9 mouse cellular contexts compared by ENCODE assay signal in the genomic region with DNA sequence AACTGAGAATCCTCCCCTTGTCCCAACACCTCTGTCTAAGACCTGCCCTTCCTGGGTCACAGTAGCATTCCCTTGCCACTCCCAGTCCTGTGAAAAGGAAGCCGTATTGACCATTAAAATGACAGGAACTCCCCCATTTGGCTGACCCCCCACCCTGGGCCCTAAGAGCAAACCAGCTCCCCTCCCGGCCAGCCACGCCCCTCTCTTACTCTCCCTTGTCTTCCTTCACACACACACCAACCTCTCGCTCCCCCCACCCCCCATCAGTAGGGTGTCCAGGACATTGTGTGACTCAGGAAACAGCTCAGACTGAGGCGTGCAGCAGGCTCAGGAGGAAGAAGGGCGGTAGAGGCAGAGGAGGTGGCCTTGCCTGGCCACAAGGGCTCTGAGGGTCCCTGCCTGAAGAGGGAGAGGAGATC. TPM values are rescaled to one million over a fixed set of nuclear protein-coding genes. Genes with fewer than 3 reads are reported as not detected.
DNase-seq lines count a peak whose midpoint lies in the region; ATAC-seq and TF ChIP-seq lines count a peak whose summit lies in the region.
"Had no signal": no experiment of that assay in that cellular context is flagged by ENCODE, and none has a peak within 500 bp of the region (broad histone marks: within the 10 kb centered on the region; RNA-seq: fewer than 3 reads in every experiment).

A gene (plus strand): TSS at position 266 of the 419 bp plus-strand sequence.

- no peaks in the 10 kb centered on the region for H3K9me3 ChIP-seq in embryonic facial prominence, embryonic 15.5 days (replicated peaks)
- H3K9me3 ChIP-seq in limb, embryonic 13.5 days = no peaks in the 10 kb centered on the region
- H3K9me3 ChIP-seq in midbrain, postnatal 0 days (ENCODE audit: low read length) = no peaks in the 10 kb centered on the region

- H3K27ac ChIP-seq in embryonic facial prominence, embryonic 15.5 days (replicated peaks) = 0 out of 2 replicates have a peak within 1 kb of the TSS, but pooled peaks have one; percentile 17
- H3K27ac ChIP-seq in limb, embryonic 13.5 days = peak within 1 kb of the TSS; percentile 12; the same call in 1 of the 2 replicates
- peak within 1 kb of the TSS; percentile 51; the same call in 1 of the 2 replicates for H3K27ac ChIP-seq in midbrain, postnatal 0 days (ENCODE audit: low read depth, low read length)
- H3K27ac ChIP-seq: macrophage had no signal

- no peak for TF ChIP-seq CTCF in midbrain, postnatal 0 days (IDR thresholded peaks at IDR 0.05)

- no peak for ATAC-seq in embryonic facial prominence, embryonic 15.5 days (ENCODE audit: insufficient number of reproducible peaks, low FRiP score, low TSS enrichment, low read depth)
- ATAC-seq in limb, embryonic 13.5 days (ENCODE audit: low FRiP score, low read depth) = peak; percentile 26; the same call in 1 of the 2 replicates
- ATAC-seq in midbrain, postnatal 0 days (ENCODE audit: low FRiP score) = no peak

- H3K4me2 ChIP-seq in embryonic facial prominence, embryonic 15.5 days (replicated peaks) = peak within 1 kb of the TSS; percentile 4; the same call in 1 of the 2 replicates
- peak within 1 kb of the TSS; percentile 30 for H3K4me2 ChIP-seq in limb, embryonic 13.5 days (replicated peaks)
- peak within 1 kb of the TSS; percentile 22; the same call in 1 of the 2 replicates for H3K4me2 ChIP-seq in midbrain, postnatal 0 days (ENCODE audit: low read depth, low read length, poor library complexity, severe bottlenecking)

- H3K4me1 ChIP-seq in embryonic facial prominence, embryonic 15.5 days = peaks cover 5% of the 10 kb centered on the region; the same call in 1 of the 2 replicates
- peaks cover 20% of the 10 kb centered on the region for H3K4me1 ChIP-seq in limb, embryonic 13.5 days
- no peaks in the 10 kb centered on the region for H3K4me1 ChIP-seq in midbrain, postnatal 0 days (ENCODE audit: insufficient read depth, low read length)

- WGBS in embryonic facial prominence, embryonic 15.5 days = 13% methylated on average over 6 of the region's 6 CpGs
- WGBS in limb, embryonic 13.5 days = 7% methylated on average over 6 of the region's 6 CpGs
- 23% methylated on average over 6 of the region's 6 CpGs for WGBS in midbrain, postnatal 0 days

- H3K9ac ChIP-seq in embryonic facial prominence, embryonic 15.5 days = no peak within 1 kb of the TSS
- H3K9ac ChIP-seq in limb, embryonic 13.5 days = 0 out of 2 replicates have a peak within 1 kb of the TSS, but pooled peaks have one; percentile 39
- no peak within 1 kb of the TSS for H3K9ac ChIP-seq in midbrain, postnatal 0 days (replicated peaks; ENCODE audit: low read length, poor library complexity, severe bottlenecking)

- peaks cover 6% of the 10 kb centered on the region; the same call in 1 of the 2 replicates for H3K27me3 ChIP-seq in embryonic facial prominence, embryonic 15.5 days
- peaks cover 10% of the 10 kb centered on the region; the same call in 1 of the 2 replicates for H3K27me3 ChIP-seq in limb, embryonic 13.5 days
- no peaks in the 10 kb centered on the region for H3K27me3 ChIP-seq in midbrain, postnatal 0 days (ENCODE audit: insufficient read depth, low read length)

- no peak within 1 kb of the TSS; the same call in 1 of the 2 replicates for H3K4me3 ChIP-seq in embryonic facial prominence, embryonic 15.5 days (replicated peaks)
- H3K4me3 ChIP-seq in limb, embryonic 13.5 days = no peak within 1 kb of the TSS; the same call in 1 of the 2 replicates
- H3K4me3 ChIP-seq in midbrain, postnatal 0 days (ENCODE audit: low read depth, low read length) = no peak within 1 kb of the TSS

- no peak for DNase-seq in layer of hippocampus, adult 8-10 months (ENCODE audit: low spot score in 2 of 2)
- no peak for DNase-seq in layer of hippocampus, adult 9-10 months (ENCODE audit: low spot score)
- peak; percentile 56 for DNase-seq in heart, postnatal 4 days
- no peak for DNase-seq in midbrain, postnatal 0 days (ENCODE audit: low spot score)
- no peak for DNase-seq in right cerebral cortex, adult 18-20 months
- DNase-seq in cerebellum, adult 11 months = no peak

- H3K36me3 ChIP-seq in embryonic facial prominence, embryonic 15.5 days = no peaks in the 10 kb centered on the region
- H3K36me3 ChIP-seq in limb, embryonic 13.5 days = no peaks in the 10 kb centered on the region
- H3K36me3 ChIP-seq in midbrain, postnatal 0 days (ENCODE audit: insufficient read depth, low read length) = no peaks in the 10 kb centered on the region

RNA-seq across cellular contexts. Expression of the gene that starts here (rescaled TPM):
- total RNA-seq in layer of hippocampus, adult 8-10 months (2022) = 10 to 100 TPM; 10.3 to 13.5 (median 11.3) TPM
- polyA plus RNA-seq in embryonic facial prominence, embryonic 15.5 days (2015; fragmentation: Nextera tagmentation; extraction: Ambion mirVana) = 5.7 and 6.5 TPM in 2 replicates
- total RNA-seq in heart, postnatal 4 days (2021) = 10 to 100 TPM; 29.2 to 39.3 TPM
- 4.8 and 5.3 TPM in 2 replicates for polyA plus RNA-seq in limb, embryonic 13.5 days (2015; fragmentation: Nextera tagmentation; extraction: Ambion mirVana)
- total RNA-seq in midbrain, postnatal 0 days (2014; rRNA removed) = 8.8 and 44.3 TPM in 2 replicates
- polyA plus RNA-seq in midbrain, postnatal 0 days (2015; fragmentation: Nextera tagmentation; extraction: Ambion mirVana) = 3.8 and 6.1 TPM in 2 replicates
